Mouse (Mus musculus) liver, postnatal 0 days (tissue): Measurements from ENCODE around the gene Ms4a6b.

Experiments
- CTCF ChIP-seq: sonication (generic); IDR thresholded peaks from 2 replicates; pipeline ENCODE4 v1.5.1; 2016; ENCODE audit warnings: antibody characterized with exemption, low read depth
- EP300 ChIP-seq: IDR thresholded peaks from 2 replicates; pipeline ENCODE4 v1.6.1; 2016; ENCODE audit warnings: antibody characterized with exemption, low read depth, mild to moderate bottlenecking

- no peak for TF ChIP-seq CTCF
- TF ChIP-seq EP300: no peak
Measured at GRCm38 (mm10) chr19:11536593-11536992, 20.3 kb downstream of the Ms4a6b start, which contains the start of gene Ms4a4d.
